Mouse (Mus musculus) heart, adult 2 months (tissue): ENCODE data around the gene Ephb2.

Source experiments
- CTCF ChIP-seq: fragments of 200-600 bp; IDR thresholded peaks from 2 replicates; pipeline ENCODE4 v1.8.1; 2022; ENCODE audit warnings: antibody characterized with exemption, mild to moderate bottlenecking, moderate library complexity
- EP300 ChIP-seq: fragments of 200-500 bp; IDR thresholded peaks from 2 replicates; pipeline ENCODE4 v1.6.1; 2011; ENCODE audit warnings: low read depth, low read length, control low read depth; ENCODE audit not compliant: insufficient read depth
- POLR2A ChIP-seq: fragments of 200-500 bp; IDR thresholded peaks from 2 replicates; pipeline ENCODE4 v1.6.1; 2011; ENCODE audit warnings: mild to moderate bottlenecking, low read depth, low read length, control low read depth; ENCODE audit not compliant: insufficient read depth

GRCm38 (mm10) chr4:136808478-136808877 is 27.3 kb downstream of the Ephb2 start:
- no peak for TF ChIP-seq CTCF
- TF ChIP-seq POLR2A = no peak
- TF ChIP-seq EP300 = no peak
